Mouse (Mus musculus) c-Kit-positive CD71-negative TER-119-negative erythroid progenitor cells, embryonic 14.5 days (primary cell): ENCODE data around the gene Olfr1382.
"Not testable (repeated sequence)": the region's sequence is repeated elsewhere in the genome, so short reads cannot be mapped to it uniquely, and the experiment has no call there.

Experiments
- DNase-seq: peaks from one replicate; pipeline ENCODE4 v3.0.0-alpha.2; 2013; ENCODE audit warnings: low read depth

Olfr1382 gene

GRCm38 (mm10) chr11:49527947-49528346 lies at the start of gene Olfr1382:
Gene Olfr1382 (plus strand): TSS chr11:49528247.
- DNase-seq = no peak

- DNase-seq = no peak
Observed at GRCm38 (mm10) chr11:49485973-49486372, 42.1 kb upstream of the Olfr1382 start.

GRCm38 (mm10) chr11:49488770-49489169 lies 39.3 kb upstream of the Olfr1382 start, which contains the start of gene Olfr1385:
Gene Olfr1385 (plus strand): TSS chr11:49489070.
- DNase-seq = not testable (repeated sequence)

DNA sequence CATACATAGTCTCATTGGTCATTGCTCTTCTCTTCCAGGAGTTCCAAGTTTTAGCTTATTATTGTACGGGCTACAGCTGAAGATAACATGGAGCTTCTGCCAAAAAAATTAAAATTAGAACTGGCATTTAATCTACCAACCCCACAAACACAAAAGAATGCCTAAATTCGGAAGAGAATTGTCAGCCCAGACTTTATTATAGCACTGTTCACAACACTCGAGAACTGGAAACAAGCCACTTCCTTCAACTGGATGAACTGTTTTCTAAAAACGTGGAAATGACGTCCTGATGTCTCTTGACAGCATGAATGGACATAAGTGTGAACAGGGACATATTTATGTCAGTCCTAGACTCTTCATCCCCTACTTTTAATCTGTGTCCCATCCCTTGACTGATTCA lies 10.0 kb upstream of the Olfr1382 start:
- no peak for DNase-seq

- DNase-seq = no peak
Observed at GRCm38 (mm10) chr11:49519348-49519747, 8.7 kb upstream of the Olfr1382 start, which contains the start of gene Olfr1383. Gene Olfr1383 (plus strand): TSS chr11:49519648.

GRCm38 (mm10) chr11:49532761-49533160 lies 4.7 kb downstream of the Olfr1382 start:
- no peak for DNase-seq

DNA sequence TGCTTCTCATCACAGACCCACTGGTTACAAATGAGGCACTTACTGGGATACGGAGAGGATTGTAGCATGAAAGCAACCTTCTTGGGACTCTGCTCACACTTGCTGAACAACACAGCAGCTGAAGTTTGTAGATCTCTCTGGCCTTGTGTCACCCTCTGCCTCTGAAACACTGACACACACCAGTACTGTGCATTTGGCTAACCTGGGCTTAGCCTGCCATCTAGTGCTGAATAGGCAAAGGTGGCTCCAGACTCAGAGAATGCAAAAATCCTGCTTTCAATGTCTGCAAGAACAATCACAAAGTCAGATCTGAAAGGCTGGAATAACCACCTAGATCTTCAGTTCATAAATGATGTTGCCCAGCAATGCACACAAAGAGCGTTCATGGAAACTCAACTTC lies 8.6 kb downstream of the Olfr1382 start:
- not testable (repeated sequence) for DNase-seq

DNA sequence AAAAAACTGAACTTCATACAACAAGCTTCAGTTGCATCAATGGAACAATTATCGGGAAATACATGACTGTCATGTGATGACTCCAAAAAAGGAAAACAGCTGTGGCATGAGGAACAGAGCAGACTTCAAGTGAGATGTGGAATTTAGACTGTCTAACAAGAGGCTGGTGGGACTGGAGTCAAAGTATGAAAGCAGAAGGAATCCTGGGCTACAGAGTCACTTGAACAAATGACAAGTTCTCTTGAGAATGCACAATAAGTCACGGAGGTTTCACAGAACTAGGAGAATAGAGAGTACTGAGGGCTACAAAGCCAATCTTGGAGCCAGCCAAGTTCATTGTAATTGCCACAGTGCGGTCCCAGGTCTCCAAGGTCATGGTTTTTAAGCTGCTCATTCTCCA lies 15.1 kb downstream of the Olfr1382 start, which contains the start of gene Olfr1381:
Gene Olfr1381 (plus strand): TSS at position 301 of the 400 bp plus-strand sequence.
- DNase-seq = not testable (repeated sequence)

- not testable (repeated sequence) for DNase-seq
Observed at GRCm38 (mm10) chr11:49554033-49554432, 26.0 kb downstream of the Olfr1382 start.

- DNase-seq = not testable (repeated sequence)
Observed at GRCm38 (mm10) chr11:49556578-49556977, 28.5 kb downstream of the Olfr1382 start, which contains the start of gene Olfr1380. Gene Olfr1380 (plus strand): TSS chr11:49556878.

GRCm38 (mm10) chr11:49575054-49575453 lies 47.0 kb downstream of the Olfr1382 start:
- DNase-seq = peak; percentile 10

- DNase-seq = not testable (repeated sequence)
Observed at GRCm38 (mm10) chr11:49580452-49580851, 52.4 kb downstream of the Olfr1382 start.
